Mouse (Mus musculus): ENCODE results near the gene Micu1. TPM values are rescaled to one million over a fixed set of nuclear protein-coding genes. Genes with fewer than 3 reads are reported as not detected.
"Not testable (repeated sequence)": the region's sequence is repeated elsewhere in the genome, so short reads cannot be mapped to it uniquely, and the experiment has no call there.

Gene Micu1
- polyA plus RNA-seq, 1 experiment from 2014 or later, result 82.0 TPM

DNA sequence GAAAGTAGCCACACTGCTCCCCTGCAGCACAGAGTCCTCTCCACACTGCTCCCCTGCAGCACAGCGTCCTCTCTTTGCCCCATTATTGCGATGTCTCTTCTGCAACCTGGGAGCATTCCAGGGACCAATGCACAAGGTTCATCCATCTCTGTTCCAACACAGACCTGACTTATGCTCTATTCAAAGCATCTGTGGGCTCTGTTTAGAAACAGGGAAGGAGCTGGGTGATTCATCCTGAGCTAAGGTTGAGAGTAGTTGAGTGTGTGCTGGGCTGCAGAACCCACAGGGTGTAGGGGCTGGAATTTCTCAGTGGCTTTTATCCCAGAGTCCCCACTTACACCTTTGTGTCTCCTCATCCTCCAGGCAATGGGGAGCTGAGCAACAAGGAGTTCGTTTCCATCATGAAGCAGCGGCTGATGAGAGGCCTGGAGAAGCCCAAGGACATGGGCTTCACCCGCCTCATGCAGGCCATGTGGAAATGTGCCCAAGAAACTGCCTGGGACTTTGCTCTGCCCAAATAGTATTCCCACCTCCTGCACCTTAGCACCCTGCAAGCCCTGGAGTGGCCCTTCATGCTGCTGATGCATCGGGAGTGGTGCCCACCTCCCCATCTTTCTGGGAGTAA lies 160.7 kb downstream of the Micu1 start:
- ATAC-seq (ENCODE audit: low read depth), result no peak
- H3K9ac ChIP-seq (ENCODE audit: low read depth, low read length), result no peak overlapping the region
- DNase-seq (ENCODE audit: low spot score), result no peak
- no peak overlapping the region for H3K4me2 ChIP-seq (ENCODE audit: low read depth, low read length)
- peaks cover 8% of the 10 kb centered on the region; the same call in 1 of the 2 replicates for H3K36me3 ChIP-seq (ENCODE audit: control insufficient read depth, insufficient read depth, low read length)
- no peaks in the 10 kb centered on the region for H3K4me1 ChIP-seq (ENCODE audit: control insufficient read depth, insufficient read depth, low read length)
- H3K27me3 ChIP-seq (replicated peaks; ENCODE audit: control insufficient read depth, insufficient read depth, low read length), result no peaks in the 10 kb centered on the region
- 88% methylated on average over 6 of the region's 6 CpGs for WGBS
- H3K27ac ChIP-seq (replicated peaks; ENCODE audit: low read depth, low read length), result no peak overlapping the region
- H3K4me3 ChIP-seq (ENCODE audit: low read depth, low read length), result no peak overlapping the region
- H3K9me3 ChIP-seq (ENCODE audit: control insufficient read depth, low read length), result no peaks in the 10 kb centered on the region

DNA sequence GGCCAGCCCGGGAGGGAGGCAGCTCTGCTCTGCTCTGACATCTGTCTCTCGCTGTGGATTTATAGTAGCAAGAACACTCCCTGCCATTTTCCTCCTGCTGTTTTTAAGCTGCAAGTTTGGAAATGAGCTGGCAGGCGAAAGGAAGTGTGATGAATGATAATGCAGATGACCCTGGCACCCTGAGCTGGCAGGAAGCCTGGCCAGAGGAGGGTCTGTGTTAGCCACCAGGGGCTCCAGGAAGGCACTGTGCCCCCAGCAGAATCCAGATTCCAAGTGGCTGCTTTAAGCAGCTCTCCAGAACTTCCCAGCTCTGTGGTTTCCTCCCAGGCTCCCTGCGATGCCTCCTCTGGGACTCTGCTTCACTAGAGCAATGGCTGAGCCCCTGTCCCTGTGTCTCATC lies 161.3 kb downstream of the Micu1 start:
- 52% methylated on average over 4 of the region's 4 CpGs for WGBS
- no peak for ATAC-seq (ENCODE audit: low read depth)
- Histone ChIP-seq H3K4me2 (ENCODE audit: low read depth, low read length) (no peak overlapping the region), H3K27ac (replicated peaks; ENCODE audit: low read depth, low read length) (no peak overlapping the region), H3K9me3 (ENCODE audit: control insufficient read depth, low read length) (no peaks in the 10 kb centered on the region), H3K9ac (ENCODE audit: low read depth, low read length) (no peak overlapping the region), H3K4me3 (ENCODE audit: low read depth, low read length) (no peak overlapping the region), H3K4me1 (ENCODE audit: control insufficient read depth, insufficient read depth, low read length) (no peaks in the 10 kb centered on the region), H3K36me3 (ENCODE audit: control insufficient read depth, insufficient read depth, low read length) (peaks cover 8% of the 10 kb centered on the region; the same call in 1 of the 2 replicates), H3K27me3 (replicated peaks; ENCODE audit: control insufficient read depth, insufficient read depth, low read length) (no peaks in the 10 kb centered on the region)
- DNase-seq (ENCODE audit: low spot score), result no peak

- Histone ChIP-seq H3K9ac (ENCODE audit: low read depth, low read length) (no peak overlapping the region), H3K4me2 (ENCODE audit: low read depth, low read length) (no peak overlapping the region), H3K9me3 (ENCODE audit: control insufficient read depth, low read length) (no peaks in the 10 kb centered on the region), H3K4me3 (ENCODE audit: low read depth, low read length) (no peak overlapping the region), H3K27me3 (replicated peaks; ENCODE audit: control insufficient read depth, insufficient read depth, low read length) (no peaks in the 10 kb centered on the region), H3K27ac (replicated peaks; ENCODE audit: low read depth, low read length) (no peak overlapping the region), H3K36me3 (ENCODE audit: control insufficient read depth, insufficient read depth, low read length) (peaks cover 8% of the 10 kb centered on the region; the same call in 1 of the 2 replicates), H3K4me1 (ENCODE audit: control insufficient read depth, insufficient read depth, low read length) (no peaks in the 10 kb centered on the region)
- DNase-seq (ENCODE audit: low spot score) (no peak), ATAC-seq (ENCODE audit: low read depth) (no peak)
- WGBS, result 82% methylated on average over 19 of the region's 19 CpGs
Observed at GRCm38 (mm10) chr10:59864232-59864875, 162.1 kb downstream of the Micu1 start.

GRCm38 (mm10) chr10:59864884-59865726 lies 162.8 kb downstream of the Micu1 start:
- H3K9ac ChIP-seq (ENCODE audit: low read depth, low read length), result no peak overlapping the region
- H3K27ac ChIP-seq (replicated peaks; ENCODE audit: low read depth, low read length), result no peak overlapping the region
- H3K36me3 ChIP-seq (ENCODE audit: control insufficient read depth, insufficient read depth, low read length), result peaks cover 8% of the 10 kb centered on the region; the same call in 1 of the 2 replicates
- WGBS, result 33% methylated on average over 13 of the region's 13 CpGs
- peak; percentile 77; the same call in 1 of the 2 replicates for ATAC-seq (ENCODE audit: low read depth)
- H3K4me1 ChIP-seq (ENCODE audit: control insufficient read depth, insufficient read depth, low read length), result no peaks in the 10 kb centered on the region
- H3K27me3 ChIP-seq (replicated peaks; ENCODE audit: control insufficient read depth, insufficient read depth, low read length), result no peaks in the 10 kb centered on the region
- no peak overlapping the region for H3K4me2 ChIP-seq (ENCODE audit: low read depth, low read length)
- no peaks in the 10 kb centered on the region for H3K9me3 ChIP-seq (ENCODE audit: control insufficient read depth, low read length)
- peak; percentile 72 for DNase-seq (ENCODE audit: low spot score)
- H3K4me3 ChIP-seq (ENCODE audit: low read depth, low read length), result no peak overlapping the region

DNA sequence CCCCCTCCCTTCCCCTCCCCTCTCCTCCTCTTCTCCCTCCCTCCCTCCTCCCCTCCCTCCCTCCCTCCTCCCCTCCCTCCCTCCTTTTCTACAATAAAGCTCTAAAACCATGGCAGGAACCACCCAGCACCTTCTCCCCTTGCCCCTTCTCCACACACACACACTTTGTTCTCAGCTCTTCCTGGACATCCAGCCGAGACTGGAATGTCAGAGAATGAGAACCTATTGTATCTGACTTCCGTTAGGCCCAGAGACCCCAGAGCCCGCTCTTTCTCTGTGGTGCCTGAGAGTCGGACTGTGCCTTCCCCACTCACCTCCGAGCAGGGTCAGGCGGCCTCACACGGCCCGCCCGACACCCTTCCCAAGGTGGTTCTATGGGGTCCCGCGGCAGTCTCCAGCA lies 166.0 kb downstream of the Micu1 start:
- 52% methylated on average over 11 of the region's 11 CpGs for WGBS

GRCm38 (mm10) chr10:59870038-59870437 lies 167.8 kb downstream of the Micu1 start:
- H3K36me3 ChIP-seq (ENCODE audit: control insufficient read depth, insufficient read depth, low read length), result no peaks in the 10 kb centered on the region
- ATAC-seq (ENCODE audit: low read depth) (no peak; the same call in 1 of the 2 replicates), DNase-seq (ENCODE audit: low spot score) (no peak)

More for the DNA sequence above, 166.0 kb downstream of the Micu1 start:
- Histone ChIP-seq H3K36me3 (ENCODE audit: control insufficient read depth, insufficient read depth, low read length) (peaks cover 8% of the 10 kb centered on the region; the same call in 1 of the 2 replicates), H3K4me1 (ENCODE audit: control insufficient read depth, insufficient read depth, low read length) (no peaks in the 10 kb centered on the region), H3K27ac (replicated peaks; ENCODE audit: low read depth, low read length) (no peak overlapping the region), H3K4me3 (ENCODE audit: low read depth, low read length) (no peak overlapping the region), H3K4me2 (ENCODE audit: low read depth, low read length) (no peak overlapping the region), H3K9ac (ENCODE audit: low read depth, low read length) (no peak overlapping the region), H3K27me3 (replicated peaks; ENCODE audit: control insufficient read depth, insufficient read depth, low read length) (no peaks in the 10 kb centered on the region), H3K9me3 (ENCODE audit: control insufficient read depth, low read length) (no peaks in the 10 kb centered on the region)
- ATAC-seq (ENCODE audit: low read depth) (no peak), DNase-seq (ENCODE audit: low spot score) (no peak)

DNA sequence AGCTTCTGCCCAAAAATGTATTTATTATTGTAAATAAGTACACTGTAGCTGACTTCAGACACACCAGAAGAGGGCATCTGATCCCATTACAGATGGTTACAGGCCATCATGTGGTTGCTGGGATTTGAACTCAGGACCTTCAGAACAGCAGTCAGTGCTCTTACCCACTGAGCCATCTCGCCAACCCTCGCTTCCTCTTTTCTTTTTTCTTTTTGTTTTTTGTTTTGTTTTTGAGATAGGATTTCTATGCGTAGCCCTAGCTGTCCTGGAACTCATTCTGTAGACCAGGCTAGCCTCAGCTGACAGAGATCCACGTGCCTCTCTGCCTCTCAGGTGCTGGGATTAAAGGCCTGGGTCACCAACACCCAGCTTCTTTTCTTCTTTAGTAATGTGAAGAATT lies 170.4 kb downstream of the Micu1 start:
- 88% methylated on average over 4 of the region's 4 CpGs for WGBS
- not testable (repeated sequence) for DNase-seq (ENCODE audit: low spot score); H3K4me2 ChIP-seq (ENCODE audit: low read depth, low read length); H3K9ac ChIP-seq (ENCODE audit: low read depth, low read length); H3K27me3 ChIP-seq (replicated peaks; ENCODE audit: control insufficient read depth, insufficient read depth, low read length); ATAC-seq (ENCODE audit: low read depth); H3K4me3 ChIP-seq (ENCODE audit: low read depth, low read length); H3K27ac ChIP-seq (replicated peaks; ENCODE audit: low read depth, low read length); H3K36me3 ChIP-seq (ENCODE audit: control insufficient read depth, insufficient read depth, low read length); H3K4me1 ChIP-seq (ENCODE audit: control insufficient read depth, insufficient read depth, low read length); H3K9me3 ChIP-seq (ENCODE audit: control insufficient read depth, low read length)

More at GRCm38 (mm10) chr10:59870038-59870437, 167.8 kb downstream of the Micu1 start:
- Histone ChIP-seq H3K27me3 (replicated peaks; ENCODE audit: control insufficient read depth, insufficient read depth, low read length) (no peaks in the 10 kb centered on the region), H3K4me2 (ENCODE audit: low read depth, low read length) (no peak overlapping the region), H3K9ac (ENCODE audit: low read depth, low read length) (no peak overlapping the region), H3K9me3 (ENCODE audit: control insufficient read depth, low read length) (no peaks in the 10 kb centered on the region), H3K4me1 (ENCODE audit: control insufficient read depth, insufficient read depth, low read length) (no peaks in the 10 kb centered on the region), H3K4me3 (ENCODE audit: low read depth, low read length) (no peak overlapping the region), H3K27ac (replicated peaks; ENCODE audit: low read depth, low read length) (no peak overlapping the region)
- WGBS, result 93% methylated on average over 2 of the region's 6 CpGs

DNA sequence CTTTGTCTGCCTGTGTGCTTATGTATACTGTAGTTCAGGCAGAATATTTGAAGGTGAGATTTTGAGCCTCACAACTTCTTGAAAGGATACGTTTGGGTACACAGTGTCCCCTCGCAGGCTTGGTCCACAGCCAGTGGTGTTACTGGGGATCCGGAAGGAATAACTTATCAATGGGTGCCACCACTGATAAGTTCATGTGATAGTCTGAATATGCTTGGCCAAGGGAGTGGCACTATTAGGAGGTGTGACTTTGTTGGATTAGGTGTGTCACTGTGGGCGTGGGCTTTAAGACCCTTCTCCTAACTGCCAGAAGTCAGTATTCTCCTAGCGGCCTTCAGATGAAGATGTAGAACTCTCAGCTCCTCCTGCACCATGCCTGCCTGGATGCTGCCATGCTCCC lies 170.9 kb downstream of the Micu1 start:
- 92% methylated on average over 5 of the region's 5 CpGs for WGBS
- Histone ChIP-seq H3K27me3 (replicated peaks; ENCODE audit: control insufficient read depth, insufficient read depth, low read length) (no peaks in the 10 kb centered on the region), H3K4me3 (ENCODE audit: low read depth, low read length) (no peak overlapping the region), H3K4me2 (ENCODE audit: low read depth, low read length) (no peak overlapping the region), H3K27ac (replicated peaks; ENCODE audit: low read depth, low read length) (no peak overlapping the region), H3K9ac (ENCODE audit: low read depth, low read length) (no peak overlapping the region), H3K9me3 (ENCODE audit: control insufficient read depth, low read length) (no peaks in the 10 kb centered on the region), H3K4me1 (ENCODE audit: control insufficient read depth, insufficient read depth, low read length) (no peaks in the 10 kb centered on the region), H3K36me3 (ENCODE audit: control insufficient read depth, insufficient read depth, low read length) (no peaks in the 10 kb centered on the region)
- ATAC-seq (ENCODE audit: low read depth), result no peak
- DNase-seq (ENCODE audit: low spot score), result no peak

Measured in embryonic facial prominence, embryonic 14.5 days (tissue).